Mouse (Mus musculus) MEL (cell line): Measurements from ENCODE around the gene Prrx2.

Source experiments
- CTCF ChIP-seq, 3 experiments: IDR thresholded peaks in 2 of 3; conservative IDR thresholded peaks in 1 of 3; 2 replicates each; pipeline ENCODE4 v1.5.1; 2011 to 2012; ENCODE audit warnings: low read length in 3 of 3, low read depth in 2 of 3, mild to moderate bottlenecking in 2 of 3, improper control_type of control experiment in 1 of 3, inconsistent platforms in 1 of 3, mixed read lengths in 1 of 3, moderate library complexity in 1 of 3; ENCODE audit not compliant: control insufficient read depth in 1 of 3, insufficient read depth in 1 of 3, poor library complexity in 1 of 3, severe bottlenecking in 1 of 3
- EP300 ChIP-seq, 2 experiments: IDR thresholded peaks; 2 replicates each; pipeline ENCODE4 v1.6.1; 2011; ENCODE audit warnings: improper control_type of control experiment in 2 of 2, low read length in 2 of 2, low read depth in 1 of 2, mild to moderate bottlenecking in 1 of 2
- GABPA ChIP-seq: IDR thresholded peaks from 2 replicates; pipeline ENCODE4 v1.6.1; 2012; ENCODE audit warnings: low read depth, mild to moderate bottlenecking, inconsistent platforms, low read length, improper control_type of control experiment, moderate library complexity
- KAT2A ChIP-seq: conservative IDR thresholded peaks from 2 replicates; pipeline ENCODE4 v1.6.1; 2012; ENCODE audit warnings: low read depth, low read length, improper control_type of control experiment, inconsistent platforms
- MAX ChIP-seq: IDR thresholded peaks from 2 replicates; pipeline ENCODE4 v1.6.1; 2011; ENCODE audit warnings: low read length, improper control_type of control experiment
- MAZ ChIP-seq: IDR thresholded peaks from 2 replicates; pipeline ENCODE4 v1.6.1; 2012; ENCODE audit warnings: low read depth, mild to moderate bottlenecking, inconsistent platforms, low read length, improper control_type of control experiment
- MEF2A ChIP-seq: IDR thresholded peaks from 2 replicates; pipeline ENCODE4 v1.6.1; 2014; ENCODE audit warnings: low read depth, mild to moderate bottlenecking, inconsistent platforms, low read length, improper control_type of control experiment; ENCODE audit not compliant: poor library complexity, insufficient replicate concordance, severe bottlenecking; ENCODE audit errors: extremely low read depth
- POLR2A ChIP-seq, 2 experiments: IDR thresholded peaks; 2 replicates each; pipeline ENCODE4 v1.6.1; 2011 to 2012; ENCODE audit warnings: low read length in 2 of 2, mild to moderate bottlenecking in 2 of 2, control low read depth in 1 of 2, improper control_type of control experiment in 1 of 2, low read depth in 1 of 2, moderate library complexity in 1 of 2; ENCODE audit not compliant: control insufficient read depth in 1 of 2, insufficient read depth in 1 of 2, poor library complexity in 1 of 2
- POLR2AphosphoS2 ChIP-seq: IDR thresholded peaks from 2 replicates; pipeline ENCODE4 v1.6.1; 2011; ENCODE audit warnings: low read length, improper control_type of control experiment
- TCF12 ChIP-seq: IDR thresholded peaks from 2 replicates; pipeline ENCODE4 v1.6.1; 2014; ENCODE audit warnings: low read depth, mild to moderate bottlenecking, inconsistent platforms, low read length, improper control_type of control experiment, moderate library complexity

DNA sequence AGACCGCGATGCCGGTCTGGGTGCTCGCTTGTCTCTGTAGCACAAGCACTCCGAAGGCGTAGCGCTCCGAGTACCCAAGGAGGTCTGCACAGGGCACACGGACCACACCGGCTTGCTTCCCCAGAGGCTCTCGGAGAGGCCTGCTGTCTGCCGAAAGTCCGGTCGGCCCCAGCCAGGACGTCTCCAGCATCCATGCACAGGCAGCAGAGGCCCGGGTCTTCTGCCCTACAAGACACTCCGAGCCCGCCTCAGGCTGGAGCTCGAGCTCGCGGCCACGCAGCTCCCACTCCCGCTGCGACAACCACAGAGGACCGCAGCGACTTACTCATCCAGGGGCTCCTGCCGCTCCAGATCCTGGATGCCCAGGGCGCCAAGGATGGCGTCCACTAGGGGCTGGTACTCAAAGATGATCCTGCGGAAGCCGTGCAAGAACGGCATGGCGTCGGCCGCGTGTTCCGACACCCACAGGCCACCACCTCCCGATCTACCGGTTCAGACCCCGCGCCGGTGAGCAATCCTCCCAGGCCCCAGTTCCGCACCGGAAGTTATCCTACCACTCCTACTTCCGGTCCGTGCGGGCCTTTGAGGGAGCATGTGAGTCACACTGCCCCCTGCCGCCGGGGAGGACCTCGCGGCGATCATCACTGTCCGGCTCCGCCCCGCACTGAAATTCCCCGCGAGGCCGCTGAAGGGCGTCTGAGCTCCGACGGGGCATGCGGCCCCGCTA lies 6.9 kb upstream of the Prrx2 start:
- TF ChIP-seq POLR2AphosphoS2 = peak; percentile 55; the same call in 1 of the 2 replicates
- TF ChIP-seq TCF12 = 0 out of 2 replicates have a peak, but pooled peaks have one; percentile 43
- TF ChIP-seq GABPA = peak; percentile 68; the same call in 1 of the 2 replicates
- TF ChIP-seq MAZ = peak; percentile 46; the same call in 1 of the 2 replicates
- peak; percentile 63 to 97 (median 95) for TF ChIP-seq CTCF (IDR thresholded peaks at IDR 0.05 in 2 of 3, conservative IDR thresholded peaks at IDR 0.05 in 1 of 3; ENCODE audit: control insufficient read depth in 1 of 3, insufficient read depth in 1 of 3, low read depth in 2 of 3, low read length in 3 of 3, poor library complexity in 1 of 3, severe bottlenecking in 1 of 3)
- TF ChIP-seq POLR2A (IDR thresholded peaks at IDR 0.05; ENCODE audit: control insufficient read depth in 1 of 2, insufficient read depth in 1 of 2, low read depth in 1 of 2, low read length in 2 of 2, poor library complexity in 1 of 2) = peak; percentile 79 to 85
- no peak; a peak in 1 of 4 replicates for TF ChIP-seq EP300 (IDR thresholded peaks at IDR 0.05; ENCODE audit: low read depth in 1 of 2, low read length in 2 of 2)
- TF ChIP-seq KAT2A = no peak; the same call in 1 of the 2 replicates
- TF ChIP-seq MAX = peak; percentile 43; the same call in 1 of the 2 replicates
- no peak for TF ChIP-seq MEF2A
